Mouse (Mus musculus) megakaryocyte, adult 5-6 weeks (primary cell): ENCODE results near the gene Wnt8b. TPM values are rescaled to one million over a fixed set of nuclear protein-coding genes. Genes with fewer than 3 reads are reported as not detected.

ENCODE experiments used
- ATAC-seq: 2 replicates; pipeline ENCODE4 v1.8.0; 2016; ENCODE audit warnings: mild to moderate bottlenecking, inconsistent platforms; ENCODE audit not compliant: poor library complexity, severe bottlenecking
- total RNA-seq, 2 experiments: library from RNA; stranded (forward) in 1 of 2; stranded (reverse) in 1 of 2; fragments of 153-499, 151-499 nt in 1 of 2; fragments of 221-1000, 200-1000 nt in 1 of 2; gene quantifications; 2 replicates each; pipeline versions ENCODE4 v1.2.3 to v1.2.4; 2015 to 2017

The Wnt8b gene
- total RNA-seq, 2 experiments from 2014 or later, result 0.07 TPM; not detected in 1

- ATAC-seq, result no peak
These were observed 18.4 kb downstream of the Wnt8b start for GRCm38 (mm10) chr19:44511451-44512231.

- no peak for ATAC-seq
These were observed 19.3 kb downstream of the Wnt8b start for GRCm38 (mm10) chr19:44512601-44513000.

GRCm38 (mm10) chr19:44513054-44513833, 20.0 kb downstream of the Wnt8b start:
- no peak for ATAC-seq

DNA sequence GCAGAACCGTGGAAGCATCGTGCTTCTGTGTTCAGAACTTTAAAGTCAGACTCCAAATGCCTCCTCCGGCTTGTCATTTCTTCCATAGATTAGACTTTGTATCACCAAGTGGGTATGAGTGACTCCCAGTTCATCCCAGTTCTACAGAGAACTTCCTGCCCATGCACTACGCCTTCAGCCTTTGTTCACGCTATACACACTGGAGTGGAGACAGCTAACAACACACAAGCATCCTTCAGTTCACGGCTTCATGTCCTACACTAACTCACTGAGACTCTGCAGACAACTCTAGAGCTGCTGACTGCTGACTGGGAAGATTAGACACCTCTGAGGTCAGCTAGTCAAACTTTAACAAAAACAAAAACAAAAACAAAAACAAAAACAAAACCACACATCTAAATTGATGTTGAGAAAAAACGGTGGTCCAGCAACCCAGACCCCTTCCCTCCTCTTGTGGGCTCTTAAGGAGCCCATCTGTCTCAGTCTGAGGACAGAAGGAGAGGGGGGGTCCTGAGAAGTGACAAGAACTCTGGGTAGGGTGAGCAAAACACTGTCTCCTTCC, 20.7 kb downstream of the Wnt8b start:
- no peak for ATAC-seq

DNA sequence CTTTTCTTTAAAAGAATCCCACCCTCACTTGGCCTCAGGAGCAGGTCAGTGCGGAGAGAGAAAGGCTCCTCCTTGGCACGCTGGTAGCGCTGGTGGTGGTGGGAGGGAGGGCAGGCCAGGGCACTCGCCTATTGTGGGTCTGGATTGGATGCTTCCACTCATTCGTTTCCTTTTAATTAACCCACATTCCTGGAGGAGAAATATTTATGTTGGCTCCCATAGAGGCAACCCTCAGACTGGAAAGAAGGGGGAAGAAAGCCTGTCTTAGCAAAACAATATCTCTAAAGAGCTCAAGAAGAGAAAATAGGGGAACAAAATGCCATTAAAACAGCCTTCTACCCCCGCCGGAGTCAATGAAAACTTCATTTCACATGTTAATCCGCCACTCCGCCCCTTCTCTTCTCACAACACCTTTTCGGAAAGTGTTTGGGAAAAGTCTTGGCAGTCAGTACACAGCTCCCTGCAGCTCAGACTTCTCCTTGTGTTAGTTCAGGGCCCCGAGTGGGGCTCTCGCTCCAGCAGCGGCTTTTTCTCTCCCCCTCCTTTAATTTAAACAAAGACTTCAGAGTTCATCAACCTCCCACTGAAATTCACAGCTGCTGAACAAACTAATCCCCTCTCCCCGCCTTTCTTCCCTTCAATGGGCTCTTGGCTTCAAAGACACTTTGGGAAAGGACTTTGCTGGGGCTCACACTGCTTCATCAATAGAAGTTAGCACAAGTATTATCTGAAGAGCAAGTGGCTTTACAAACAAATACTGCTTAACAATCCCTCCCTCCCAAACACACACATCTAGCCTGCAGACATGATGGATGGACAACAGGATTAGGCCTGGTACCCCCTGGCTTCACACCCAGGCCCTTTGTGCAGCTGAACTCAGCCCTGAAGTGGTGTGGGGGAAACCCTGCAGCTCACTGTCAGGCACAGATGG, 21.5 kb downstream of the Wnt8b start:
- no peak for ATAC-seq

DNA sequence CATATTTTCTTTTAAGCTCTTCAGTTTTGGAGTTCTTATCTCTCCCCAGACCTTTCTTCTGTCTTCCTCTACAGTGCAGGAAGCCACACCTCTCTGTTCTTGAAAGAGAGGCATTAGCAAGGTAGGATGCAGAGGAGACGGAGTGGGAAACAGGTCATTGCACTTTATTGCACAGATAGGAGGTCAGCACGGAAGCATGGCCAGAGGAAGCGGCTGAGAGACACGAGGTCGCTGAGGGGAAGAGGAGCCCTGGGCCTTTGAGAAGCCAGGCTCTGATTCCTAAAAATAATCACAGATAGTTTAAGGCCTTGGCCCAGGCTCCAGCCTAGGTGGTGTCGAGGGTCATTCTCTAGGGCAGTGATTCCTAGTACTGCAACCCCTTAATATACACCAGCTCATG, 22.5 kb downstream of the Wnt8b start:
- ATAC-seq, result no peak

GRCm38 (mm10) chr19:44517996-44518768, 24.9 kb downstream of the Wnt8b start:
- no peak for ATAC-seq

DNA sequence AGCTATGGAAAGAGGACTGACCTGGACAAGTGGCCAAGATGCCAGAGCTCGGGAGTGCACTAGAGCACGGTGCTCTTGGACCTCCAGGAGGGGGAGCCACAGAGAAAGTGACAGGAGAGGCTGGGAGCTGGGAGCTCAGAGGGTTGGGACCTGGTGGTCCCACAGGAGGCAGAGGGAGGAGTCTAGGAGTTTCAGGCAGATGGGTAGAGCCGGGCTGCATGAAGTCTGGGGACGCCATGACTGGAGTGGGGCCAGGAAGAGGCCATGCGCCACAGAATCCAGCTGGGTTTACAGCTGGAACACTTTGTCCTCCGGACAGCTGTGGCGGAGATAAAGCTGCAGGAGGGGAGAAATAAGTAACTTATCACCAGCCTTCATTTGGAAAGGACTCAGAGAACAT, 25.9 kb downstream of the Wnt8b start:
- no peak for ATAC-seq

GRCm38 (mm10) chr19:44525551-44526205, 32.4 kb downstream of the Wnt8b start:
- ATAC-seq, result peak; percentile 73

GRCm38 (mm10) chr19:44530018-44530417, 36.7 kb downstream of the Wnt8b start:
- ATAC-seq, result no peak

- ATAC-seq, result no peak
These were observed 42.1 kb downstream of the Wnt8b start for GRCm38 (mm10) chr19:44535376-44535775.

DNA sequence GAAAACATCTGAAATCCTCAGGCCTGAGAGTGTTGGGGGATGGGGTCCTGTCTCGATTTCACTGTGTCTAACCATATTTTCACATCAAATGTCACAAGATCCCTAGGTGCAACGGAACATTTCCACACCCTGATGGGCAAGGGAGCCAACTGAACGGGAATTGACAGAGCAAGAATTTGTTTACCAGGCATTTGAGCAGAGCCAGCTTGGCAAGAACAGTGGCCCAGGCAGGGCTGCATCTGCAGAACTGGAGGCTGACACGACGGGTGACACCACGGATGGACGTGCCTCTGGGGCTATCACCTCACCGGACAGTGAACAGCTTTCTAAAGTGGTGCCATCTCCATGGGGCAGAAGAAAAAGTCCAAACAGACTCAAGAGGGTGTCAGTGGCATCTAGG, 44.1 kb downstream of the Wnt8b start:
- ATAC-seq, result no peak

DNA sequence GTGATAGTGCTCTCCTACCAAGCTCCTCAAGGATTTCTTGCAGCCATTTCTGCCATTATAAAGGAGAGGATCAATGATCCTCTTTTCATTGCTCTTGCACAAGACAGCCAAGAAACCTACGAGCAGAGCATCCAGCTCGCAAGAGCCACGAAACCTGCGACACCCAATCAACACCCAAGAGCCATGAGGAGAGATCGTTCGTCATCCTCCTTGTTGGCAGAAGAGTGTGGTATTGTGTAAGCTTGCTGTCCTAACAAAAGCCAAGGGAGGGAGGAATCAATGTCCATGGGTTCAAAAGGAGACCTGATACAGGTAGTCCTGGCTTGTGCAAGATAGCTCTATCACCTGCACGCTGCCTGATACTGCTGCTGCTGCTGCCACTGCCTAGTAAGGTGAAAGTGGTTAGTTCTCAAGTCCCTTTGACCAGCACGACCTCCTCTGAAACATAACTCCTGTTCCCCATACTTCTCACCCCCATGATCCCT, 49.5 kb downstream of the Wnt8b start:
- ATAC-seq, result no peak

- ATAC-seq, result no peak
These were observed 51.1 kb downstream of the Wnt8b start for GRCm38 (mm10) chr19:44544372-44544771.

DNA sequence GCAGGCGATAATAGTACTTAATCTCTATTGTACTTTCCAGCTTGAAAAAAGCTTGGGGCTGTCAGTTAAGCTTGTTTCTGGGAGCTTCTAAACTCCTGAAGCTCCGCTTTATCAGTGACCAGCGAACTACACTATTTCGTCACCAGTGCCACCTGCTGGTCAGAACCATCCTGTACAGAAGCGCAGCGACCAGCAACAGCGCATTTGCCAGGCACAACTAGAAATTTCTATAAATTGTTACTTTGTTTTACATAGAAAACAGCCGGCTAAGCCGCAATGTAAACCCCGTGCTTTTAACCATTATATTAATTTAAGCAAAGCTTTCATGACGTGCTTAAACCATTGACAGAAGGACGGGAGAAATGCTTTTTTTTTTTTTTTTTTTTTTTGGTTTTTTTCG, 51.5 kb downstream of the Wnt8b start:
- ATAC-seq, result peak; percentile 88

- 0 out of 2 replicates have a peak, but pooled peaks have one; percentile 18 for ATAC-seq
These were observed 52.2 kb downstream of the Wnt8b start, which contains the start of gene Sec31b for GRCm38 (mm10) chr19:44545321-44546041. Sec31b (minus strand) TSS chr19:44545864.

- ATAC-seq, result no peak
These were observed 59.5 kb downstream of the Wnt8b start, which contains the start of gene Gm20538 for GRCm38 (mm10) chr19:44552731-44553130. Gm20538 (minus strand) TSS chr19:44552831.

DNA sequence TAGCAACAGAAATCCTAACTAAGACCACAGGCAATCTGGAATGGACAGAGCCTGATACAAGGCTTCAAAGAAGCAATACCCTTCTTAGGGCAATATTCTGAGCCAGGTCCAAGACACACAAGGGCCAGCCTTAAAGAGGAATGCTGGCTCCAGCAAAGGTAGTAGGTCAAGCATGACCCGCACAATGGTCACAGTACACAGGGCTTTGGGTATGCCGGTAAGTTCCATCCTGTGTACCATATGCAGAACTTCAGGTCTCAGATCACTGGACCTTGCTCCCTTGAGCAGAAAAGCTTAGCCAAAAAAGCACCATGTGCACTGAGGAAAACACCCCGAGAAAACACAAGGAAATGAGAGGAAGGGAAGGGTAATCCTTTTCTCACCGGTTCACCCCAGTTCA, 60.0 kb downstream of the Wnt8b start:
- ATAC-seq, result no peak
